Mouse (Mus musculus): ENCODE data around the gene Rgs6.

DNA sequence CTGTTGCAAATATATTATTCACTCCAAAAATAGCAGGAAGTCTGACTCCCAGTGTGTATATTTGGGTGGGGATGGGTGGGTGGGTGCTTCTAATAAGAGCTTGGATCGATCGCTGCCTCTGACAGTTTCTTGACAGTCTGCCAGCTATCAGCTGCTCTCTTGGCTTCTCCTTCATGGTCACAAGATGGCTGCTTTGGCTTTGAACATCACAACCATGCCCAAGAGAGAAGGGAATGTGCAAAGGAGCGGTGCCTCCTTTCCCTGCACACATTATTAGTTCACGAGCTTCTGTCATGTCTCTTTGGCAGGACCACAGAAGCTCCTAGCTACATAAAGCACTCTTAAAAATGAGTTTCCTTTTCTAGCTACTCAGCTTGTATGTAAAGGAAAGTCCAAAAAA is 373.8 kb downstream of the Rgs6 start:
- TF ChIP-seq CTCF (conservative IDR thresholded peaks at IDR 0.05; ENCODE audit: insufficient read depth, insufficient read length, low read depth, low read length) (no peak), POLR2A (IDR thresholded peaks at IDR 0.05; ENCODE audit: low read depth, low read length) (no peak)

All from kidney, adult 2 months (tissue).